Mouse (Mus musculus) MEL (cell line): ENCODE results near the gene Plekhg5. TPM values are rescaled to one million over a fixed set of nuclear protein-coding genes. Genes with fewer than 3 reads are reported as not detected.

ENCODE experiments used
- DNase-seq: peaks from one replicate; pipeline ENCODE4 v3.0.0; 2011; ENCODE audit warnings: low read depth, low spot score
- H3K27ac ChIP-seq: 2 replicates; pipeline ENCODE4 v1.5.1; 2012; ENCODE audit warnings: low read depth, mild to moderate bottlenecking, control low read depth, low read length, moderate library complexity; ENCODE audit not compliant: control insufficient read depth
- H3K27me3 ChIP-seq, 2 experiments: fragments of 150-350 bp in 1 of 2; sonication (generic) in 1 of 2; 2 replicates each; pipeline ENCODE4 v1.6.1; 2012; ENCODE audit warnings: low read length in 2 of 2, mild to moderate bottlenecking in 2 of 2, improper control_type of control experiment in 1 of 2, moderate library complexity in 1 of 2; ENCODE audit not compliant: insufficient read depth in 2 of 2, control insufficient read depth in 1 of 2
- H3K36me3 ChIP-seq, 2 experiments: 2 replicates each; pipeline ENCODE4 v1.6.1; 2012 to 2014; ENCODE audit warnings: low read length in 2 of 2, improper control_type of control experiment in 1 of 2, inconsistent platforms in 1 of 2, mild to moderate bottlenecking in 1 of 2; ENCODE audit not compliant: insufficient read depth in 2 of 2, control insufficient read depth in 1 of 2
- H3K4me1 ChIP-seq, 2 experiments: fragments of 150-350 bp in 1 of 2; sonication (generic) in 1 of 2; 2 replicates each; pipeline ENCODE4 v1.6.1; 2012; ENCODE audit warnings: low read length in 2 of 2, improper control_type of control experiment in 1 of 2, mild to moderate bottlenecking in 1 of 2; ENCODE audit not compliant: insufficient read depth in 2 of 2, control insufficient read depth in 1 of 2
- H3K4me3 ChIP-seq, 2 experiments: fragments of 150-350 bp in 1 of 2; sonication (generic) in 1 of 2; 2 replicates each; pipeline ENCODE4 v1.5.1; 2012; ENCODE audit warnings: low read depth in 2 of 2, low read length in 2 of 2, mild to moderate bottlenecking in 2 of 2, moderate library complexity in 2 of 2, control low read depth in 1 of 2, improper control_type of control experiment in 1 of 2; ENCODE audit not compliant: control insufficient read depth in 1 of 2, insufficient read depth in 1 of 2
- H3K79me2 ChIP-seq: 2 replicates; pipeline ENCODE4 v1.6.1; 2012; ENCODE audit warnings: mild to moderate bottlenecking, low read length, moderate library complexity; ENCODE audit not compliant: control insufficient read depth, poor library complexity, insufficient read depth
- H3K9ac ChIP-seq: 2 replicates; pipeline ENCODE4 v1.6.1; 2012; ENCODE audit warnings: low read depth, mild to moderate bottlenecking, control low read depth, low read length, moderate library complexity; ENCODE audit not compliant: control insufficient read depth, poor library complexity, severe bottlenecking
- H3K9me3 ChIP-seq: fragments of 150-350 bp; sonication (generic); replicated peaks from 2 replicates; pipeline ENCODE4 v1.6.1; 2012; ENCODE audit warnings: mild to moderate bottlenecking, low read length, improper control_type of control experiment, moderate library complexity; ENCODE audit not compliant: insufficient read depth
- CHD1 ChIP-seq: IDR thresholded peaks from 2 replicates; pipeline ENCODE4 v1.6.1; 2012; ENCODE audit warnings: low read depth, mild to moderate bottlenecking, inconsistent platforms, low read length, improper control_type of control experiment
- CTCF ChIP-seq, 3 experiments: IDR thresholded peaks in 2 of 3; conservative IDR thresholded peaks in 1 of 3; 2 replicates each; pipeline ENCODE4 v1.5.1; 2011 to 2012; ENCODE audit warnings: low read length in 3 of 3, low read depth in 2 of 3, mild to moderate bottlenecking in 2 of 3, improper control_type of control experiment in 1 of 3, inconsistent platforms in 1 of 3, mixed read lengths in 1 of 3, moderate library complexity in 1 of 3; ENCODE audit not compliant: control insufficient read depth in 1 of 3, insufficient read depth in 1 of 3, poor library complexity in 1 of 3, severe bottlenecking in 1 of 3
- E2F4 ChIP-seq: IDR thresholded peaks from 2 replicates; pipeline ENCODE4 v1.6.1; 2011; ENCODE audit warnings: low read depth, low read length, improper control_type of control experiment, borderline replicate concordance
- EP300 ChIP-seq, 2 experiments: IDR thresholded peaks; 2 replicates each; pipeline ENCODE4 v1.6.1; 2011; ENCODE audit warnings: improper control_type of control experiment in 2 of 2, low read length in 2 of 2, low read depth in 1 of 2, mild to moderate bottlenecking in 1 of 2
- ETS1 ChIP-seq: IDR thresholded peaks from 2 replicates; pipeline ENCODE4 v1.6.1; 2012; ENCODE audit warnings: low read depth, mild to moderate bottlenecking, inconsistent platforms, low read length, improper control_type of control experiment, moderate library complexity
- GABPA ChIP-seq: IDR thresholded peaks from 2 replicates; pipeline ENCODE4 v1.6.1; 2012; ENCODE audit warnings: low read depth, mild to moderate bottlenecking, inconsistent platforms, low read length, improper control_type of control experiment, moderate library complexity
- GATA1 ChIP-seq: IDR thresholded peaks from 2 replicates; pipeline ENCODE4 v1.6.1; 2011; ENCODE audit warnings: low read depth, low read length, improper control_type of control experiment
- JUND ChIP-seq: IDR thresholded peaks from 2 replicates; pipeline ENCODE4 v1.6.1; 2011; ENCODE audit warnings: low read depth, mild to moderate bottlenecking, improper control_type of control experiment, low read length
- KAT2A ChIP-seq: conservative IDR thresholded peaks from 2 replicates; pipeline ENCODE4 v1.6.1; 2012; ENCODE audit warnings: low read depth, low read length, improper control_type of control experiment, inconsistent platforms
- MEF2A ChIP-seq: IDR thresholded peaks from 2 replicates; pipeline ENCODE4 v1.6.1; 2014; ENCODE audit warnings: low read depth, mild to moderate bottlenecking, inconsistent platforms, low read length, improper control_type of control experiment; ENCODE audit not compliant: poor library complexity, insufficient replicate concordance, severe bottlenecking; ENCODE audit errors: extremely low read depth
- MXI1 ChIP-seq: IDR thresholded peaks from 2 replicates; pipeline ENCODE4 v1.6.1; 2011; ENCODE audit warnings: mild to moderate bottlenecking, low read depth, low read length, improper control_type of control experiment
- NELFE ChIP-seq: IDR thresholded peaks from 2 replicates; pipeline ENCODE4 v1.6.1; 2011; ENCODE audit warnings: low read depth, low read length, improper control_type of control experiment
- POLR2A ChIP-seq, 2 experiments: IDR thresholded peaks; 2 replicates each; pipeline ENCODE4 v1.6.1; 2011 to 2012; ENCODE audit warnings: low read length in 2 of 2, mild to moderate bottlenecking in 2 of 2, control low read depth in 1 of 2, improper control_type of control experiment in 1 of 2, low read depth in 1 of 2, moderate library complexity in 1 of 2; ENCODE audit not compliant: control insufficient read depth in 1 of 2, insufficient read depth in 1 of 2, poor library complexity in 1 of 2
- POLR2AphosphoS2 ChIP-seq: IDR thresholded peaks from 2 replicates; pipeline ENCODE4 v1.6.1; 2011; ENCODE audit warnings: low read length, improper control_type of control experiment
- RCOR1 ChIP-seq: IDR thresholded peaks from 2 replicates; pipeline ENCODE4 v1.6.1; 2012; ENCODE audit warnings: low read depth, mild to moderate bottlenecking, inconsistent platforms, low read length, improper control_type of control experiment
- SMC3 ChIP-seq: IDR thresholded peaks from 2 replicates; pipeline ENCODE4 v1.6.1; 2011; ENCODE audit warnings: low read depth, low read length, improper control_type of control experiment
- TAL1 ChIP-seq: IDR thresholded peaks from 2 replicates; pipeline ENCODE4 v1.6.1; 2012; ENCODE audit warnings: mild to moderate bottlenecking, inconsistent platforms, low read length, moderate library complexity, mixed read lengths
- UBTF ChIP-seq: IDR thresholded peaks from 2 replicates; pipeline ENCODE4 v1.6.1; 2012; ENCODE audit warnings: low read depth, mild to moderate bottlenecking, inconsistent platforms, low read length, improper control_type of control experiment, moderate library complexity, borderline replicate concordance; ENCODE audit not compliant: insufficient read depth
- USF1 ChIP-seq: IDR thresholded peaks from 2 replicates; pipeline ENCODE4 v1.6.1; 2014; ENCODE audit warnings: low read depth, mild to moderate bottlenecking, inconsistent platforms, low read length, improper control_type of control experiment, moderate library complexity
- USF2 ChIP-seq, 2 experiments: IDR thresholded peaks; 2 replicates each; pipeline ENCODE4 v1.6.1; 2011 to 2012; ENCODE audit warnings: improper control_type of control experiment in 2 of 2, low read length in 2 of 2, borderline replicate concordance in 1 of 2, inconsistent platforms in 1 of 2, low read depth in 1 of 2, mild to moderate bottlenecking in 1 of 2; ENCODE audit not compliant: insufficient read depth in 1 of 2
- ZKSCAN1 ChIP-seq: IDR thresholded peaks from 2 replicates; pipeline ENCODE4 v1.6.1; 2012; ENCODE audit warnings: low read depth, mild to moderate bottlenecking, inconsistent platforms, low read length, improper control_type of control experiment, moderate library complexity
- ZMIZ1 ChIP-seq: IDR thresholded peaks from 2 replicates; pipeline ENCODE4 v1.6.1; 2012; ENCODE audit warnings: low read depth, mild to moderate bottlenecking, inconsistent platforms, low read length, improper control_type of control experiment, moderate library complexity
- polyA plus RNA-seq, 2 experiments: library from polyadenylated mRNA; stranded (reverse) in 1 of 2; unstranded in 1 of 2; fragments of >175 nt in 1 of 2; fragments of >200 nt in 1 of 2; gene quantifications; 2 replicates each; pipeline versions ENCODE4 v1.2.1 to v1.2.4; 2012; ENCODE audit warnings: low replicate concordance in 2 of 2, low read depth in 1 of 2; ENCODE audit not compliant: insufficient read length in 2 of 2, insufficient read depth in 1 of 2, missing spikeins in 1 of 2
- total RNA-seq: library from RNA; depleted of rRNA; stranded (reverse); fragments of 300-350 nt; gene quantifications from 2 replicates; pipeline ENCODE4 v1.2.3, GENCODE M21; 2012

Plekhg5 gene
- total and polyA plus RNA-seq, 3 experiments: 10.8 to 19.6 TPM; not detected in 1

DNA sequence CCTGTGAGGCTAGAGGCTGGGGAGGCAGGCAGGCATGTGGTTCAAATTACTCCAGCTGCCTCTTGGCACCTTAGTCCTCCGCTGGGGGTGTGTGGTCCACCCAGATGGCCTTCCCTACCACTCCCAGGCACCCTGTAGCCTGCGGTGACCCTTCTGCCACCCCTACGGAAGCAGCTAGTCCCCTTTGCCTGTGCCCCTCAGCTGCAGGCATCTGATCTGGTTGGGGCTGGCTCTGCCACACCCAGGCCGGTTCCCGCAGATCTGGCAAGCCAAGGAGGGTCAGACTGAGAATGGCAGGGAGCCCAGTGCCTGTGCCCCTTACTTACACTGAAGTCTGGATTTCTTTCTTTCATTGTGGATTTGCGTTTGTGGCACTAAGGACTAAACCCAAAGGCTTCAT, 1.4 kb downstream of the Plekhg5 start:
- no peak for DNase-seq
- Histone ChIP-seq H3K27me3 (no peaks in the 10 kb centered on the region), H3K79me2 (no peaks in the 10 kb centered on the region), H3K9ac (no peak overlapping the region)
- TF ChIP-seq GABPA (no peak), TAL1 (no peak), POLR2AphosphoS2 (no peak), UBTF (no peak), EP300 (IDR thresholded peaks at IDR 0.05; ENCODE audit: low read depth in 1 of 2, low read length in 2 of 2) (no peak), ZKSCAN1 (no peak), E2F4 (no peak), ZMIZ1 (no peak), JUND (no peak), MEF2A (no peak)
- TF ChIP-seq, all 39 proteins: peak for 0
- no peaks in the 10 kb centered on the region for H3K4me1 ChIP-seq
- H3K27ac ChIP-seq: no peak overlapping the region
- no peaks in the 10 kb centered on the region for H3K9me3 ChIP-seq
- no peaks in the 10 kb centered on the region for H3K36me3 ChIP-seq
- H3K4me3 ChIP-seq: no peak overlapping the region

DNA sequence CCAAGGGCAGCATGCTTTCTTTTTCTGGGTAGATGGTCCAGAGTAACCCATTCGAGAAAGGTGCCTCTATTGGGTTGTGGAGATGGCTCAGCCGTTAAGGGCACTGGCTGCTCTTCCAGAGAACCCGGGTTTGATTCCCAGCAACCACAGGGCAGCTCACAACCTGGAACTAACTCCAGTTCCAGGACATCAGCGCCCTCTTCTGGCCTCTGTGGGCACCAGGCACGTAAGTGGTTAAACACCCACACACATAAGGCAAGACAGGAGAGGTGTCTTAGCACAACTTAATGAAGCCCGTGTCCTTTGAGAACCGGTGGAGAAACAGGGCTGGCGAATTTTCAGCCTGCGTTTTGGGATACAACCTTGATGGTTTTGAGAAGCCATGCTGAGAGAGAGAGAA, 2.2 kb downstream of the Plekhg5 start:
- no peaks in the 10 kb centered on the region for H3K79me2 ChIP-seq
- H3K36me3 ChIP-seq: no peaks in the 10 kb centered on the region
- H3K4me3 ChIP-seq: no peak overlapping the region
- no peaks in the 10 kb centered on the region for H3K9me3 ChIP-seq
- DNase-seq: peak; percentile 35
- no peak overlapping the region for H3K9ac ChIP-seq
- H3K4me1 ChIP-seq: no peaks in the 10 kb centered on the region
- no peaks in the 10 kb centered on the region for H3K27me3 ChIP-seq
- H3K27ac ChIP-seq: no peak overlapping the region
- TF ChIP-seq NELFE (no peak), POLR2A (IDR thresholded peaks at IDR 0.05; ENCODE audit: control insufficient read depth in 1 of 2, insufficient read depth in 1 of 2, low read depth in 1 of 2, low read length in 2 of 2, poor library complexity in 1 of 2) (no peak), E2F4 (no peak), ZMIZ1 (no peak), USF1 (no peak), MEF2A (no peak), RCOR1 (no peak), MXI1 (no peak), CTCF (IDR thresholded peaks at IDR 0.05 in 2 of 3, conservative IDR thresholded peaks at IDR 0.05 in 1 of 3; ENCODE audit: control insufficient read depth in 1 of 3, insufficient read depth in 1 of 3, low read depth in 2 of 3, low read length in 3 of 3, poor library complexity in 1 of 3, severe bottlenecking in 1 of 3) (peak; percentile 17 to 56 (median 40); a peak in 4 of 6 replicates), TAL1 (no peak), KAT2A (no peak), CHD1 (no peak), USF2 (IDR thresholded peaks at IDR 0.05; ENCODE audit: borderline replicate concordance in 1 of 2, insufficient read depth in 1 of 2, low read depth in 1 of 2, low read length in 2 of 2) (no peak), GATA1 (no peak), ETS1 (no peak), POLR2AphosphoS2 (no peak), SMC3 (peak; percentile 19)
